ENCODE assay signal across 8 mouse cellular contexts in the genomic region with DNA sequence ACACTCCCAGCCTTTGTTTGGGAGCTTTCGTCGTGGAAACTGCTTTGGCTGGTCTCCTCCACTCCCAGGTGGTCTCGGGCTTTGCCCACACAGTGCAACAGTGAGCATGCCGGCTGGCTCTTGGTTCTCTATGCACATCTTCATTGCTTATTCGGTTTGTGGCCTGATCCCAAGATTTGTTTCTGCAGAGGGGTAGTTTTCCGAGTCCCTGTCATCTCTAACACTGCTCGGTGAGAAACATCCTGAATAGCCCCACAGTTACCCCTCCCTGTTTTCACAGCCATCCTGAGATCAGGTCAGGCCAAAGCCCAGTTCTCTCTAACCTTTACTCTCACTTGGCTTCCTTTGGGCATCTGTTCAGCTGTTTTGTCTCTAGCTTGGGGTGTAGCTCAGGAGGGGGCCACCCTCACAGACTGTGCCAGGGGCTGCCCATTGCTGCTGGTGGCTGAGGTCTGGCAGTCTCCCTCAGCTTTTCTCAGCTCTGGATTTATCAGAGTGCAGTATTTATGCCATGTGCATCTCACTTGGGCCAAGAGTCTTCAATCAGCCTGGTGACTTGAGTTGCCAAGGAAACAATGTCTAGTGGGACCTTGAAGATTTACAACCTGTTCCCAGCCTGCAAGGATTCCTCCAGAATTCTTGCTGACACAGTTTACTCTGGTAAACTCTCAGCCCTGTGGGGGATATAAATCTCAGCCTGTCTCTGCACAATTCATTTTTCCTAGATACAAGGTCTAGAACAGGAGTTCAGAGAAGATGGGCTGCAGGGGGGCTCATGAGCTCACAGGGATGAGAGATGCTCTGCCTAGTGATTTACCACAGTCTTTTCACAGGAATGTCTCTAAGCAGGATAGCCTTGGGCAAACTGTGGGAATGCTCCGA.
DNase-seq lines count a peak whose midpoint lies in the region; ATAC-seq and TF ChIP-seq lines count a peak whose summit lies in the region.

No protein-coding gene starts in this region.

- WGBS in hindbrain, embryonic 14.5 days: 30% methylated on average over 8 of the region's 8 CpGs
- 26% methylated on average over 8 of the region's 8 CpGs for WGBS in limb, embryonic 10.5 days
- 42% methylated on average over 8 of the region's 8 CpGs for WGBS in lung, postnatal 0 days

- TF ChIP-seq CTCF in cortical plate, adult 2 months (IDR thresholded peaks at IDR 0.05; ENCODE audit: extremely low read depth, insufficient read depth, low read length): no peak
- no peak for TF ChIP-seq CTCF in lung, postnatal 0 days (IDR thresholded peaks at IDR 0.05)

- no peak for TF ChIP-seq EP300 in lung, postnatal 0 days (IDR thresholded peaks at IDR 0.05)

- H3K27ac ChIP-seq in cortical plate, adult 2 months (ENCODE audit: insufficient read depth, low read length): peak overlapping the region; percentile 19; the same call in 1 of the 2 replicates
- peak overlapping the region; percentile 70 for H3K27ac ChIP-seq in hindbrain, embryonic 14.5 days
- peak overlapping the region; percentile 66 for H3K27ac ChIP-seq in limb, embryonic 10.5 days
- no peak overlapping the region for H3K27ac ChIP-seq in lung, postnatal 0 days (ENCODE audit: low read length)

- H3K9ac ChIP-seq in hindbrain, embryonic 14.5 days: no peak overlapping the region
- H3K9ac ChIP-seq in lung, postnatal 0 days (replicated peaks; ENCODE audit: low read depth): no peak overlapping the region

- H3K4me2 ChIP-seq in hindbrain, embryonic 14.5 days (replicated peaks): no peak overlapping the region
- H3K4me2 ChIP-seq in lung, postnatal 0 days (replicated peaks; ENCODE audit: low read depth, low read length): no peak overlapping the region

- no peak for TF ChIP-seq POLR2A in cortical plate, adult 2 months (IDR thresholded peaks at IDR 0.05; ENCODE audit: extremely low read depth, insufficient read depth, low read length)

- peak; percentile 74 for ATAC-seq in hindbrain, embryonic 14.5 days (ENCODE audit: low FRiP score)
- ATAC-seq in lung, postnatal 0 days: no peak

- H3K27me3 ChIP-seq in hindbrain, embryonic 14.5 days (ENCODE audit: control insufficient read depth, insufficient read depth, low read length): no peaks in the 10 kb centered on the region
- H3K27me3 ChIP-seq in limb, embryonic 10.5 days (ENCODE audit: low read depth, poor library complexity, severe bottlenecking): no peaks in the 10 kb centered on the region
- H3K27me3 ChIP-seq in lung, postnatal 0 days (replicated peaks; ENCODE audit: insufficient read depth, low read length): no peaks in the 10 kb centered on the region

- no peaks in the 10 kb centered on the region for H3K36me3 ChIP-seq in hindbrain, embryonic 14.5 days (replicated peaks; ENCODE audit: control insufficient read depth, insufficient read depth)
- H3K36me3 ChIP-seq in limb, embryonic 10.5 days: no peaks in the 10 kb centered on the region
- no peaks in the 10 kb centered on the region for H3K36me3 ChIP-seq in lung, postnatal 0 days (ENCODE audit: insufficient read depth, low read length)

- no peaks in the 10 kb centered on the region for H3K4me1 ChIP-seq in cortical plate, adult 2 months (ENCODE audit: control insufficient read depth, insufficient read depth, low read length)
- H3K4me1 ChIP-seq in hindbrain, embryonic 14.5 days (replicated peaks; ENCODE audit: control insufficient read depth, insufficient read depth, low read length): peaks cover 35% of the 10 kb centered on the region
- H3K4me1 ChIP-seq in limb, embryonic 10.5 days: peaks cover 56% of the 10 kb centered on the region
- peaks cover 4% of the 10 kb centered on the region; the same call in 1 of the 2 replicates for H3K4me1 ChIP-seq in lung, postnatal 0 days (ENCODE audit: insufficient read depth, low read depth, low read length)

- no peaks in the 10 kb centered on the region for H3K9me3 ChIP-seq in hindbrain, embryonic 14.5 days (ENCODE audit: control insufficient read depth, low read length)
- no peaks in the 10 kb centered on the region for H3K9me3 ChIP-seq in limb, embryonic 10.5 days (replicated peaks)
- no peaks in the 10 kb centered on the region for H3K9me3 ChIP-seq in lung, postnatal 0 days (ENCODE audit: low read length)

- peak; percentile 29 for DNase-seq in layer of hippocampus, adult 11-12 months (ENCODE audit: low spot score)
- no peak for DNase-seq in layer of hippocampus, adult 9-10 months (ENCODE audit: low spot score)
- DNase-seq in hindbrain, embryonic 14.5 days (ENCODE audit: low spot score): peak; percentile 64
- no peak for DNase-seq in limb, embryonic 10.5 days (ENCODE audit: low spot score)
- peak; percentile 20 for DNase-seq in yolk sac, embryonic 10.5 days (ENCODE audit: low spot score)
- no peak for DNase-seq in thymus, postnatal 14 days
- DNase-seq in lung, postnatal 0 days (ENCODE audit: low spot score): no peak

- H3K4me3 ChIP-seq in cortical plate, adult 2 months (ENCODE audit: insufficient read depth, low read length): no peak overlapping the region
- H3K4me3 ChIP-seq in hindbrain, embryonic 14.5 days (replicated peaks; ENCODE audit: low read length): no peak overlapping the region
- H3K4me3 ChIP-seq in limb, embryonic 10.5 days: no peak overlapping the region
- no peak overlapping the region for H3K4me3 ChIP-seq in lung, postnatal 0 days (ENCODE audit: low read depth, low read length)

Comparison
In these comparisons a context has a peak if more than half of its experiments do, and no peak if none do; other contexts are left out.
1. DNase-seq: peak in layer of hippocampus, adult 11-12 months (single experiment), hindbrain, embryonic 14.5 days (single experiment) and yolk sac, embryonic 10.5 days (single experiment); none in layer of hippocampus, adult 9-10 months (single experiment), limb, embryonic 10.5 days (single experiment), thymus, postnatal 14 days (single experiment) and lung, postnatal 0 days (single experiment).